Mouse (Mus musculus) C2C12 (cell line): ENCODE results near the gene Ttc26. TPM values are rescaled to one million over a fixed set of nuclear protein-coding genes. Genes with fewer than 3 reads are reported as not detected.
"Not testable (repeated sequence)": the region's sequence is repeated elsewhere in the genome, so short reads cannot be mapped to it uniquely, and the experiment has no call there.

ENCODE experiments used
- H3K27me3 ChIP-seq: one replicate; pipeline ENCODE4 v1.6.1; 2011; ENCODE audit not compliant: control insufficient read depth, insufficient read depth, insufficient read length
- H3K36me3 ChIP-seq: one replicate; pipeline ENCODE4 v1.6.1; 2011; ENCODE audit not compliant: control insufficient read depth, insufficient read depth
- H3K4me3 ChIP-seq: one replicate; pipeline ENCODE4 v1.5.1; 2011; ENCODE audit warnings: mild to moderate bottlenecking, control low read depth; ENCODE audit not compliant: poor library complexity, insufficient read depth, severe bottlenecking
- H3K79me2 ChIP-seq: one replicate; pipeline ENCODE4 v1.6.1; 2011; ENCODE audit not compliant: control insufficient read depth, insufficient read depth
- H3K79me3 ChIP-seq: one replicate; pipeline ENCODE4 v1.6.1; 2011; ENCODE audit warnings: low read depth, control low read depth
- H3ac ChIP-seq: one replicate; pipeline ENCODE3; 2011; ENCODE audit warnings: low read depth; ENCODE audit not compliant: control insufficient read depth, insufficient read length
- CEBPB ChIP-seq: IDR thresholded peaks from one replicate; pipeline ENCODE4 v1.6.1; 2011; ENCODE audit warnings: low read depth, mild to moderate bottlenecking, control low read depth, moderate library complexity
- CTCF ChIP-seq: IDR thresholded peaks from one replicate; pipeline ENCODE4 v1.5.1; 2011; ENCODE audit not compliant: control insufficient read depth, insufficient read depth, insufficient read length
- FOSL1 ChIP-seq: IDR thresholded peaks from one replicate; pipeline ENCODE4 v1.8.0; 2011; ENCODE audit warnings: mild to moderate bottlenecking, low read length; ENCODE audit not compliant: poor library complexity, insufficient read depth, severe bottlenecking
- MAX ChIP-seq: IDR thresholded peaks from one replicate; pipeline ENCODE4 v1.6.1; 2011; ENCODE audit warnings: mild to moderate bottlenecking, control low read depth
- MYOD1 ChIP-seq: IDR thresholded peaks from one replicate; pipeline ENCODE4 v1.6.1; 2011; ENCODE audit warnings: low read depth; ENCODE audit not compliant: control insufficient read depth, insufficient read length
- MYOG ChIP-seq: IDR thresholded peaks from one replicate; pipeline ENCODE4 v1.6.1; 2011; ENCODE audit not compliant: control insufficient read depth, insufficient read length; ENCODE audit errors: extremely low read depth
- USF1 ChIP-seq: IDR thresholded peaks from one replicate; pipeline ENCODE4 v1.6.1; 2011; ENCODE audit warnings: low read depth, mild to moderate bottlenecking, control low read depth, moderate library complexity
- polyA plus RNA-seq: library from polyadenylated mRNA; unstranded; fragments of >200 nt; fragmentation: generic; extraction: Trizol; gene quantifications from one replicate; pipeline ENCODE4 v1.2.1, GENCODE M21; 2012; ENCODE audit warnings: missing spikeins

Gene Ttc26
- polyA plus RNA-seq, 1 experiment: 2.1 TPM

- TF ChIP-seq MYOG (no peak), MYOD1 (no peak), CTCF (no peak)
- no peaks in the 10 kb centered on the region for H3K27me3 ChIP-seq
- no peaks in the 10 kb centered on the region for H3K36me3 ChIP-seq
- H3K4me3 ChIP-seq: no peak overlapping the region
- no peak overlapping the region for H3ac ChIP-seq
- no peaks in the 10 kb centered on the region for H3K79me2 ChIP-seq
- H3K79me3 ChIP-seq: no peaks in the 10 kb centered on the region
These were observed 17.9 kb upstream of the Ttc26 start for GRCm38 (mm10) chr6:38363370-38363769.

- H3K27me3 ChIP-seq: no peaks in the 10 kb centered on the region
- no peaks in the 10 kb centered on the region for H3K79me3 ChIP-seq
- TF ChIP-seq FOSL1 (no peak), MAX (no peak), CEBPB (no peak), CTCF (no peak), USF1 (no peak), MYOD1 (no peak), MYOG (no peak)
- H3ac ChIP-seq: no peak overlapping the region
- no peaks in the 10 kb centered on the region for H3K36me3 ChIP-seq
- no peaks in the 10 kb centered on the region for H3K79me2 ChIP-seq
- H3K4me3 ChIP-seq: no peak overlapping the region
These were observed 17.1 kb upstream of the Ttc26 start for GRCm38 (mm10) chr6:38364121-38364520.

- Histone ChIP-seq H3K79me3 (no peaks in the 10 kb centered on the region), H3ac (no peak overlapping the region), H3K79me2 (no peaks in the 10 kb centered on the region), H3K36me3 (no peaks in the 10 kb centered on the region), H3K27me3 (no peaks in the 10 kb centered on the region), H3K4me3 (no peak overlapping the region)
- TF ChIP-seq FOSL1: no peak
- TF ChIP-seq MAX: no peak
- no peak for TF ChIP-seq CEBPB
- TF ChIP-seq CTCF: no peak
These were observed 11.3 kb upstream of the Ttc26 start for GRCm38 (mm10) chr6:38369945-38370344.

- Histone ChIP-seq H3K79me2 (no peaks in the 10 kb centered on the region), H3K79me3 (no peaks in the 10 kb centered on the region), H3K4me3 (no peak overlapping the region), H3ac (no peak overlapping the region), H3K27me3 (no peaks in the 10 kb centered on the region), H3K36me3 (no peaks in the 10 kb centered on the region)
- TF ChIP-seq USF1: no peak
- TF ChIP-seq MAX: no peak
- no peak for TF ChIP-seq MYOG
- peak; percentile 13 for TF ChIP-seq FOSL1
- TF ChIP-seq MYOD1: peak; percentile 78
These were observed 7.0 kb upstream of the Ttc26 start for GRCm38 (mm10) chr6:38374271-38374670.

- Histone ChIP-seq H3K79me3 (no peaks in the 10 kb centered on the region), H3ac (peak overlapping the region; percentile 27), H3K36me3 (no peaks in the 10 kb centered on the region), H3K79me2 (no peaks in the 10 kb centered on the region), H3K27me3 (no peaks in the 10 kb centered on the region), H3K4me3 (peak overlapping the region; percentile 34)
- TF ChIP-seq USF1 (no peak), CEBPB (no peak), FOSL1 (no peak), CTCF (no peak), MAX (no peak), MYOD1 (no peak), MYOG (no peak)
These were observed 523 bp upstream of the Ttc26 start for GRCm38 (mm10) chr6:38380764-38381128.

GRCm38 (mm10) chr6:38389671-38390070 lies 8.4 kb downstream of the Ttc26 start:
- Histone ChIP-seq H3K27me3 (no peaks in the 10 kb centered on the region), H3K79me2 (no peaks in the 10 kb centered on the region), H3K4me3 (no peak overlapping the region), H3K79me3 (no peaks in the 10 kb centered on the region), H3ac (no peak overlapping the region), H3K36me3 (no peaks in the 10 kb centered on the region)
- TF ChIP-seq FOSL1 (no peak), MYOD1 (no peak), USF1 (no peak), CEBPB (no peak), CTCF (no peak), MAX (no peak), MYOG (no peak)

- H3K79me2 ChIP-seq: peaks cover 35% of the 10 kb centered on the region
- not testable (repeated sequence) for H3K4me3 ChIP-seq, H3K36me3 ChIP-seq, H3K27me3 ChIP-seq, H3ac ChIP-seq
- H3K79me3 ChIP-seq: peaks cover 26% of the 10 kb centered on the region
These were observed 51.2 kb downstream of the Ttc26 start for GRCm38 (mm10) chr6:38432457-38432856.
